Mouse (Mus musculus) forebrain, postnatal 0 days (tissue): ENCODE measurements around the gene Cd47. TPM values are rescaled to one million over a fixed set of nuclear protein-coding genes. Genes with fewer than 3 reads are reported as not detected.

Source experiments
- ATAC-seq: fragments of 200-750 bp; cut with Nextera tagmentation; 2 replicates; pipeline ENCODE4 v1.8.0; 2017; ENCODE audit warnings: mild to moderate bottlenecking, moderate library complexity
- DNase-seq: peaks from one replicate; pipeline ENCODE4 v3.0.0-alpha.2; 2015
- H3K27ac ChIP-seq: fragments of 300-500 bp; sonication (generic); 2 replicates; pipeline ENCODE4 v1.5.1; 2014; ENCODE audit warnings: low read depth, mild to moderate bottlenecking, antibody characterized with exemption, low read length, moderate library complexity, mixed read lengths
- H3K27me3 ChIP-seq: fragments of 300-500 bp; sonication (generic); 2 replicates; pipeline ENCODE4 v1.6.1; 2014; ENCODE audit warnings: mild to moderate bottlenecking, low read length, mixed read lengths; ENCODE audit not compliant: insufficient read depth
- H3K36me3 ChIP-seq: fragments of 300-500 bp; sonication (generic); 2 replicates; pipeline ENCODE4 v1.6.1; 2014; ENCODE audit warnings: mild to moderate bottlenecking, moderate library complexity; ENCODE audit not compliant: insufficient read depth
- H3K4me1 ChIP-seq: fragments of 300-500 bp; sonication (generic); 2 replicates; pipeline ENCODE4 v1.6.1; 2014; ENCODE audit warnings: antibody characterized with exemption; ENCODE audit not compliant: insufficient read depth
- H3K4me2 ChIP-seq: fragments of 300-500 bp; sonication (generic); 2 replicates; pipeline ENCODE4 v1.6.1; 2014; ENCODE audit warnings: low read depth, mild to moderate bottlenecking, moderate library complexity
- H3K4me3 ChIP-seq: fragments of 300-500 bp; sonication (generic); 2 replicates; pipeline ENCODE4 v1.5.1; 2014; ENCODE audit warnings: low read depth, low read length, mixed read lengths
- H3K9ac ChIP-seq: fragments of 300-500 bp; sonication (generic); 2 replicates; pipeline ENCODE4 v1.6.1; 2014; ENCODE audit warnings: mild to moderate bottlenecking
- H3K9me3 ChIP-seq: fragments of 300-500 bp; sonication (generic); 2 replicates; pipeline ENCODE4 v1.6.1; 2016; ENCODE audit warnings: low read length
- CTCF ChIP-seq: sonication (generic); IDR thresholded peaks from 2 replicates; pipeline ENCODE4 v1.5.1; 2016; ENCODE audit warnings: antibody characterized with exemption, control low read depth, low read depth
- WGBS: fragments of 180-500 bp; shearing (Covaris S2); extraction: QIAGEN DNeasy Blood & Tissue Kit; methylation state at CpG from one replicate; pipeline ENCODE4 v1.1.7; 2014; 5-methylcytosine and 5-hydroxymethylcytosine counted together
- polyA plus RNA-seq: library from polyadenylated mRNA; unstranded; fragments of >200 nt; fragmentation: Nextera tagmentation; extraction: Ambion mirVana; gene quantifications from 2 replicates; pipeline ENCODE4 v1.2.1, GENCODE M21; 2015
- total RNA-seq: library from RNA; depleted of rRNA; stranded (reverse); fragments of >200 nt; gene quantifications from 2 replicates; pipeline ENCODE4 v1.2.3, GENCODE M21; 2014

Gene Cd47
- total and polyA plus RNA-seq, 2 experiments from 2014 or later: 47.3 to 210 TPM

GRCm38 (mm10) chr16:49847224-49848003 is 47.1 kb downstream of the Cd47 start:
- Histone ChIP-seq H3K4me1 (no peaks in the 10 kb centered on the region), H3K9ac (no peak overlapping the region), H3K4me2 (no peak overlapping the region), H3K9me3 (no peaks in the 10 kb centered on the region), H3K4me3 (no peak overlapping the region), H3K27me3 (no peaks in the 10 kb centered on the region), H3K27ac (no peak overlapping the region), H3K36me3 (no peaks in the 10 kb centered on the region)
- TF ChIP-seq CTCF: no peak
- WGBS: 91% methylated on average over 5 of the region's 5 CpGs
- DNase-seq (no peak), ATAC-seq (no peak)

DNA sequence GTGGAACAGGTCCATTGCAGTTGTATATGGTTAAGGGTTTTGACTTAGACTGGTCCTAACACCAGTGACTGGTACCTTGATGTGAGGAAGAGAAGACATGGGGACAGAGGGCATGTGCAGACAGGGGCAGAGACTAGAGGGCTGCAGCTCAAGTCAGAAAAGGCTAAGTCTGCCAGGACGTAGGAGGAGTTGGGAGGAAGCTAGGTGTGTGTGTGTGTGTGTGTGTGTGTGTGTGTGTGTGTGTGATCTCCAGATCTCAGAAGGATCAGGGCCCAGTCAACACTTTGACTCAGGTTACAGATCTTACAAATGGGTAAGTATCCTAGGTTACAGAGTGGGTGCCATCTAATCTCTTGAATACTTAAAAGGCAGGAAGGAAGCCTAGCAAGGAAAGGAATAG is 48.3 kb downstream of the Cd47 start:
- no peak for TF ChIP-seq CTCF
- Histone ChIP-seq H3K4me3 (no peak overlapping the region), H3K4me1 (no peaks in the 10 kb centered on the region), H3K4me2 (no peak overlapping the region), H3K36me3 (no peaks in the 10 kb centered on the region), H3K9me3 (no peaks in the 10 kb centered on the region), H3K27me3 (no peaks in the 10 kb centered on the region), H3K27ac (no peak overlapping the region), H3K9ac (no peak overlapping the region)
- WGBS: 58% methylated on average over 1 of the region's 1 CpGs
- ATAC-seq: no peak
- DNase-seq: no peak

DNA sequence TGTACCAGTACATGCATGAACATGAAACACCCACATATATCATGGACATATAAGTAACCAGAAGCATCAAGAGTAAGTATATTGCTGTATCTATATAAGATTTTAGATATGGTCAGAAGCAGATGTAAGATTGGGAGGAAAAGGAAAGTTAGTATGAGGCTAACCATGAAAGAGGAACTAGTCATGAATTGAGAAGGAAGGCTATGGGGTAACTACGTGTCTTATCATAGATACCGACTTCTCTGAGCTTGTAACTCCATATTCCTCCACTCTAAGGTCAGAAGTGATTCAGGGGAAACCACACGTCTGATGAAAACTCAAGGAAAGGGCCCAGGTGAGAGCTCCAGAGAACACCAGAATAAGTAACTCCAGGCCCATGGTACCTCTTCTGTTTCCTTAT is 52.6 kb downstream of the Cd47 start:
- Histone ChIP-seq H3K27ac (no peak overlapping the region), H3K9me3 (no peaks in the 10 kb centered on the region), H3K4me2 (no peak overlapping the region), H3K36me3 (no peaks in the 10 kb centered on the region), H3K27me3 (no peaks in the 10 kb centered on the region), H3K4me1 (no peaks in the 10 kb centered on the region), H3K4me3 (no peak overlapping the region), H3K9ac (no peak overlapping the region)
- WGBS: 91% methylated on average over 3 of the region's 3 CpGs
- DNase-seq (no peak), ATAC-seq (no peak)
- TF ChIP-seq CTCF: no peak

DNA sequence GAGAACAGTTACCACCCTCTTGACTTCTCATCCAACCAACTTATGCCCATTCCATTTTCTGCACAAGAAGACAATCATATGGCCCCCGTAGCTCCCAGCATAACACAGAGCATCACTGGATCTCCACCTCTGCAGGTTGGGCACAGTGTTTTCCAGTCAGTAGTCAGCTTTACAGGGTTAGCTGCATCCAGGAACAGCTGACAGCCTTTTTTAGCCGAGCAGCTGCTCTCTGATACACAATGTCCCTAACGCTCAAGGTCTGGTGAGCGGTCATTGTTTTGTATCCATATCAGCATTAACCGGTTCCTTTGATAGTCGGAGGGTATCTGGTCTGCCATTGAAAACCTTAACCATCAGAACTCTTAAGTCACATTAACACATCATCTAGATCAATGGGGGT is 53.3 kb downstream of the Cd47 start:
- H3K36me3 ChIP-seq: no peaks in the 10 kb centered on the region
- no peak overlapping the region for H3K4me3 ChIP-seq
- DNase-seq: no peak
- H3K4me1 ChIP-seq: 0 out of 2 replicates have a peak, but pooled peaks cover 5% of the 10 kb centered on the region
- H3K4me2 ChIP-seq: no peak overlapping the region
- H3K9ac ChIP-seq: no peak overlapping the region
- no peak overlapping the region for H3K27ac ChIP-seq
- ATAC-seq: no peak
- no peaks in the 10 kb centered on the region for H3K27me3 ChIP-seq
- TF ChIP-seq CTCF: no peak
- H3K9me3 ChIP-seq: no peaks in the 10 kb centered on the region
- WGBS: 83% methylated on average over 6 of the region's 6 CpGs

- TF ChIP-seq CTCF: no peak
- Histone ChIP-seq H3K4me1 (0 out of 2 replicates have a peak, but pooled peaks cover 5% of the 10 kb centered on the region), H3K9me3 (no peaks in the 10 kb centered on the region), H3K4me3 (no peak overlapping the region), H3K9ac (no peak overlapping the region), H3K27me3 (no peaks in the 10 kb centered on the region), H3K36me3 (no peaks in the 10 kb centered on the region), H3K27ac (no peak overlapping the region), H3K4me2 (no peak overlapping the region; the same call in 1 of the 2 replicates)
- DNase-seq (no peak), ATAC-seq (no peak)
- WGBS: 93% methylated on average over 6 of the region's 6 CpGs
Observed at GRCm38 (mm10) chr16:49854194-49854593, 53.9 kb downstream of the Cd47 start.

- peak; percentile 92 for DNase-seq
- H3K36me3 ChIP-seq: no peaks in the 10 kb centered on the region
- peak; percentile 62 for TF ChIP-seq CTCF
- peak overlapping the region; percentile 93 for H3K9ac ChIP-seq
- WGBS: under 1% methylated on average over 58 of the region's 74 CpGs
- peak overlapping the region; percentile 96 for H3K27ac ChIP-seq
- H3K27me3 ChIP-seq: no peaks in the 10 kb centered on the region
- H3K4me2 ChIP-seq: peak overlapping the region; percentile 75
- 0 out of 2 replicates have a peak, but pooled peaks cover 5% of the 10 kb centered on the region for H3K4me1 ChIP-seq
- H3K4me3 ChIP-seq: peak overlapping the region; percentile 69
- ATAC-seq: peak; percentile 91
- no peaks in the 10 kb centered on the region for H3K9me3 ChIP-seq
Observed at GRCm38 (mm10) chr16:49854931-49855835, 54.9 kb downstream of the Cd47 start.
